11 mouse cellular contexts compared by ENCODE assay signal in the genomic region with DNA sequence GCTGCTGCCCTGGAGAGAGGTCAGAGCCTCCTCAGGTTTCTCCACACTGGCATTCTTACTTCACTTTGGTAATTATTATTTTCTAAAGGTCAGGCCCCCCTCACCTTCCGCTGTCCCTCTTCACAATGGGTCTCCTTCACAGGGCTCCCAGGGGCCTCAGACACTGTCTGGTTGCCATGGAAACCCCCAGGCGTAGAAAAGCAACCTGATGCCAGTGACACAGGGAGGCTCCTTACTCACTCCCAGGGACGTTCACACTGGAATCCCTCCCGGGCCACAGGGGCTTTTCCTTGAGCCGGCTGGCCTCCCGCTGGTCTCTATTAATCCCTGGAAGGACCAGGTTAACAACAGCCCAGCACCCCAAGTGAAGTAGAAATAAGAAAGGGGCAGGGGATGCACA. TPM values are rescaled to one million over a fixed set of nuclear protein-coding genes. Genes with fewer than 3 reads are reported as not detected.
DNase-seq lines count a peak whose midpoint lies in the region; ATAC-seq and TF ChIP-seq lines count a peak whose summit lies in the region.
"Had no signal": no experiment of that assay in that cellular context is flagged by ENCODE, and none has a peak within 500 bp of the region (broad histone marks: within the 10 kb centered on the region; RNA-seq: fewer than 3 reads in every experiment).

No protein-coding gene starts in this region.

- no peak overlapping the region; the same call in 1 of the 2 replicates for H3K9ac ChIP-seq in lung, embryonic 14.5 days
- H3K9ac ChIP-seq in limb, embryonic 13.5 days = peak overlapping the region; percentile 19; the same call in 1 of the 2 replicates
- H3K9ac ChIP-seq: heart, embryonic 12.5 days had no signal

- H3K27ac ChIP-seq in lung, embryonic 14.5 days (ENCODE audit: low read depth) = peak overlapping the region; percentile 42; the same call in 1 of the 2 replicates
- H3K27ac ChIP-seq in forebrain, embryonic 10.5 days = peak overlapping the region; percentile 96
- peak overlapping the region; percentile 66; the same call in 1 of the 2 replicates for H3K27ac ChIP-seq in limb, embryonic 13.5 days
- H3K27ac ChIP-seq: left cerebral cortex, adult 2 months had no signal

- H3K4me1 ChIP-seq in lung, embryonic 14.5 days (ENCODE audit: insufficient read depth) = peaks cover 21% of the 10 kb centered on the region; the same call in 1 of the 2 replicates
- H3K4me1 ChIP-seq in forebrain, embryonic 10.5 days = peaks cover 78% of the 10 kb centered on the region
- H3K4me1 ChIP-seq in limb, embryonic 13.5 days = peaks cover 48% of the 10 kb centered on the region

- H3K4me3 ChIP-seq in lung, embryonic 14.5 days (ENCODE audit: low read depth, low read length) = no peak overlapping the region
- H3K4me3 ChIP-seq in forebrain, embryonic 10.5 days = peak overlapping the region; percentile 43
- no peak overlapping the region for H3K4me3 ChIP-seq in limb, embryonic 13.5 days
- H3K4me3 ChIP-seq: heart, embryonic 12.5 days; left cerebral cortex, adult 2 months had no signal

- no peaks in the 10 kb centered on the region for H3K9me3 ChIP-seq in lung, embryonic 14.5 days (ENCODE audit: low read depth, low read length)
- no peaks in the 10 kb centered on the region for H3K9me3 ChIP-seq in forebrain, embryonic 10.5 days
- no peaks in the 10 kb centered on the region for H3K9me3 ChIP-seq in limb, embryonic 13.5 days
- H3K9me3 ChIP-seq: heart, embryonic 12.5 days had no signal

- WGBS in lung, embryonic 14.5 days = 2% methylated on average over 6 of the region's 6 CpGs
- 0% methylated on average over 6 of the region's 6 CpGs for WGBS in forebrain, embryonic 10.5 days
- 2% methylated on average over 6 of the region's 6 CpGs for WGBS in limb, embryonic 13.5 days

- TF ChIP-seq CTCF in lung, embryonic 14.5 days (IDR thresholded peaks at IDR 0.05; ENCODE audit: low read depth) = no peak

- no peaks in the 10 kb centered on the region for H3K27me3 ChIP-seq in lung, embryonic 14.5 days (ENCODE audit: insufficient read depth, low read length)
- no peaks in the 10 kb centered on the region for H3K27me3 ChIP-seq in forebrain, embryonic 10.5 days (ENCODE audit: poor library complexity, severe bottlenecking)
- H3K27me3 ChIP-seq in limb, embryonic 13.5 days = no peaks in the 10 kb centered on the region
- H3K27me3 ChIP-seq: heart, embryonic 12.5 days had no signal

- H3K36me3 ChIP-seq in lung, embryonic 14.5 days (ENCODE audit: insufficient read depth) = no peaks in the 10 kb centered on the region
- peaks cover 87% of the 10 kb centered on the region for H3K36me3 ChIP-seq in forebrain, embryonic 10.5 days (replicated peaks)
- H3K36me3 ChIP-seq in limb, embryonic 13.5 days = peaks cover 87% of the 10 kb centered on the region

- peak; percentile 64 for DNase-seq in lung, embryonic 14.5 days
- DNase-seq in lung, postnatal 36 days = no peak
- peak; percentile 93 for DNase-seq in forebrain, embryonic 10.5 days (ENCODE audit: extremely low spot score, low spot score)
- no peak for DNase-seq in thymus, adult 18-20 months
- no peak for DNase-seq in adrenal gland, postnatal 25 days
- DNase-seq in frontal cortex, postnatal 10 days (ENCODE audit: low spot score in 2 of 2) = no peak
- DNase-seq: cerebellum, postnatal 25 days had no signal

- no peak; the same call in 1 of the 2 replicates for ATAC-seq in lung, embryonic 14.5 days (ENCODE audit: insufficient read depth)
- 0 out of 2 replicates have a peak, but pooled peaks have one; percentile 20 for ATAC-seq in limb, embryonic 13.5 days (ENCODE audit: low FRiP score, low read depth)
- ATAC-seq in monocyte, adult 5-6 weeks (replicated peaks; ENCODE audit: insufficient number of reproducible peaks, low FRiP score, low TSS enrichment, poor library complexity, severe bottlenecking) = no peak

- H3K4me2 ChIP-seq in lung, embryonic 14.5 days = peak overlapping the region; percentile 25; the same call in 1 of the 2 replicates
- peak overlapping the region; percentile 41 for H3K4me2 ChIP-seq in limb, embryonic 13.5 days (replicated peaks)
- H3K4me2 ChIP-seq: heart, embryonic 12.5 days had no signal

RNA-seq across cellular contexts. Expression of gene Col2a1, which starts 14.4 kb away (rescaled TPM):
- 29.3 and 33.3 TPM in 2 replicates for polyA plus RNA-seq in lung, embryonic 14.5 days (2014; fragmentation: Nextera tagmentation; extraction: Ambion mirVana)
- 183 and 190 TPM in 2 replicates for polyA plus RNA-seq in forebrain, embryonic 10.5 days (2016; fragmentation: Nextera tagmentation; extraction: Ambion mirVana)
- polyA plus RNA-seq in limb, embryonic 13.5 days (2015; fragmentation: Nextera tagmentation; extraction: Ambion mirVana) = 706 and 829 TPM in 2 replicates
- 1.1 TPM in 1 of 3 replicates, not detected in the others for total RNA-seq in monocyte, adult 5-6 weeks (2017)
- not detected in 2 replicates for total RNA-seq in adrenal gland, postnatal 25 days (2021)

RNA-seq across cellular contexts. Expression of gene Tmem106c, which starts 26.1 kb away (rescaled TPM):
- polyA plus RNA-seq in lung, embryonic 14.5 days (2014; fragmentation: Nextera tagmentation; extraction: Ambion mirVana) = 31.4 and 35.1 TPM in 2 replicates
- 39.2 and 43.2 TPM in 2 replicates for polyA plus RNA-seq in forebrain, embryonic 10.5 days (2016; fragmentation: Nextera tagmentation; extraction: Ambion mirVana)
- polyA plus RNA-seq in limb, embryonic 13.5 days (2015; fragmentation: Nextera tagmentation; extraction: Ambion mirVana) = 35.9 and 37.9 TPM in 2 replicates
- 4.1 to 9.3 TPM (median 4.1 TPM) in 3 replicates for total RNA-seq in monocyte, adult 5-6 weeks (2017)
- total RNA-seq in adrenal gland, postnatal 25 days (2021) = 43.9 and 68.2 TPM in 2 replicates

Comparison
In these comparisons a context has a peak if more than half of its experiments do, and no peak if none do; other contexts are left out.
1. DNase-seq: peak in lung, embryonic 14.5 days (single experiment) and forebrain, embryonic 10.5 days (single experiment); none in lung, postnatal 36 days (single experiment), thymus, adult 18-20 months (0 of 2), adrenal gland, postnatal 25 days (single experiment) and frontal cortex, postnatal 10 days (0 of 2).
2. H3K27ac ChIP-seq: peak in every context shown above with its lines; median percentile 96 in forebrain, embryonic 10.5 days; 66 in limb, embryonic 13.5 days; 42 in lung, embryonic 14.5 days.